Mouse (Mus musculus): ENCODE results near the gene Ifng.

Ifng gene

DNA sequence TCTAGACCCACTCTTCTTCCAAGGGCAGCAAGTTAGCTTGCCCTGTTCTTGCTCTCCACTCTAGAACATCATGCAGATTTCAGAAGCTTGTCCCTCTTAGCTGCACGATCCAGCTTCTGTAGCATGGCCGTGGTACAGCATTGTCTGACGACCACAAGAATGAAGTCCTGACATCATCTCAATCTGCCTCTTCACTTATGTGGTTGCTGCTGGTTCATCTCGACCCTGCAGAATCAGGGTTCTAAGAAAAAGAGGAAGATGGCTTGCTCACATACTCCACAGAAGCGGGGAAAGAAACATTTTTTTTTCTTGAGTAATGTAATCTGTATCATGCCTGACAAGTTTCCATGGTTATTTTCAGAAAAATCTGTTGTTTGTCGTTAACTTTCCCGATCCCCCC is 39.9 kb downstream of the Ifng start:
- DNase-seq, result no peak

DNA sequence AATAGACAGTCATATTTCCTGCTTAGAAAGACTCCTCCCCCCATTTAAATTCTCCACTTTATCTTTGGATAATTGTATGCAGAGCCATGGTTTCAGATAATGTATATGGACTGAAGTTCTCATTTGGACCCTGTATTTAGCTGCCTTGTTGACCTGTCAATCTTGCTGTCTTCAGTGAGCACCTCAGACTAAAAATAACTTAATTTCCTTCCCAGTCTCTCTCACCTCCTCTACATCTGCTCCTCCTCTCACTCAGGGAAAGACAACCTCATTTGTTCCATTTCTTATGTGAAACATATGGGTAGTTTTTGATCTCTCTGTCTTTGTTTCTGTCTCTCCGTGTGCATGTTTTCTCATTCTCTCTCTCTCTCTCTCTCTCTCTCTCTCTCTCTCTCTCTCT is 53.3 kb downstream of the Ifng start:
- DNase-seq, result no peak

DNA sequence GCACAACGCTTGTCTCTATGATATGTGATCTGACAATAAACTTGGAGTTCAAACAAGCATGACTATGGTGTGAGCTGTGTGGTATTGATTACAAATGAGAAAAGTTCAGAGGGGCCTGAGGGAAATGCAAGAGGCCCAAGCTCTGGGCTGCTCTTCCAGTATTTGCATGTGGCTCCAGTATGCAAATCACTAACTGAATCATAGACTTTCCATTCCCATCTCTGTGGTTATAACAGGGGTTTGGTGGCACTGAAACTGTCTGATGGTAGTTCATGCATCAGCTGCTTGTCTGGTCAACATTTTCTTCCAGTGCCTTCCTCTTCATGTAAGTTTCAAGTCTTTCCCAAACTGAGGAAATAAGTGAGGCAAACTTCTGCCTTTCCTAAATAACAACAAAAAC is 54.5 kb downstream of the Ifng start:
- no peak for DNase-seq

Measured in lung, adult 18-20 months (tissue).